Mouse (Mus musculus) heart, embryonic 15.5 days (tissue): ENCODE measurements around the gene Sec22b. TPM values are rescaled to one million over a fixed set of nuclear protein-coding genes. Genes with fewer than 3 reads are reported as not detected.

Source experiments
- ATAC-seq: fragments of 200-750 bp; cut with Nextera tagmentation; replicated peaks from 2 replicates; pipeline ENCODE4 v1.8.0; 2017; ENCODE audit warnings: low read depth, moderate TSS enrichment; ENCODE audit not compliant: insufficient number of reproducible peaks, insufficient read depth, low FRiP score
- H3K27ac ChIP-seq: fragments of 300-500 bp; sonication (generic); 2 replicates; pipeline ENCODE4 v1.5.1; 2015; ENCODE audit warnings: mild to moderate bottlenecking, inconsistent platforms
- H3K27me3 ChIP-seq: fragments of 300-500 bp; sonication (generic); 2 replicates; pipeline ENCODE4 v1.6.1; 2015; ENCODE audit warnings: inconsistent platforms
- H3K36me3 ChIP-seq: fragments of 300-500 bp; sonication (generic); 2 replicates; pipeline ENCODE4 v1.6.1; 2015; ENCODE audit warnings: mild to moderate bottlenecking, inconsistent platforms
- H3K4me1 ChIP-seq: fragments of 300-500 bp; sonication (generic); replicated peaks from 2 replicates; pipeline ENCODE4 v1.6.1; 2015; ENCODE audit warnings: inconsistent platforms
- H3K4me2 ChIP-seq: fragments of 300-500 bp; sonication (generic); 2 replicates; pipeline ENCODE4 v1.6.1; 2015; ENCODE audit warnings: inconsistent platforms, mild to moderate bottlenecking, moderate library complexity
- H3K4me3 ChIP-seq: fragments of 300-500 bp; sonication (generic); 2 replicates; pipeline ENCODE4 v1.5.1; 2015; ENCODE audit warnings: mild to moderate bottlenecking, inconsistent platforms
- H3K9ac ChIP-seq: fragments of 300-500 bp; sonication (generic); 2 replicates; pipeline ENCODE4 v1.6.1; 2015; ENCODE audit warnings: mild to moderate bottlenecking, inconsistent platforms
- H3K9me3 ChIP-seq: fragments of 300-500 bp; sonication (generic); replicated peaks from 2 replicates; pipeline ENCODE4 v1.6.1; 2016; ENCODE audit warnings: inconsistent platforms
- WGBS: fragments of 180-500 bp; shearing (Covaris S2); methylation state at CpG from one replicate; pipeline ENCODE4 v1.1.7; 2015; ENCODE audit warnings: mixed read lengths; 5-methylcytosine and 5-hydroxymethylcytosine counted together
- polyA plus RNA-seq: library from polyadenylated mRNA; unstranded; fragments of >200 nt; fragmentation: Nextera tagmentation; extraction: Ambion mirVana; gene quantifications from 2 replicates; pipeline ENCODE4 v1.2.1, GENCODE M21; 2015

The Sec22b gene
- polyA plus RNA-seq, 1 experiment from 2014 or later, result 98.1 TPM

DNA sequence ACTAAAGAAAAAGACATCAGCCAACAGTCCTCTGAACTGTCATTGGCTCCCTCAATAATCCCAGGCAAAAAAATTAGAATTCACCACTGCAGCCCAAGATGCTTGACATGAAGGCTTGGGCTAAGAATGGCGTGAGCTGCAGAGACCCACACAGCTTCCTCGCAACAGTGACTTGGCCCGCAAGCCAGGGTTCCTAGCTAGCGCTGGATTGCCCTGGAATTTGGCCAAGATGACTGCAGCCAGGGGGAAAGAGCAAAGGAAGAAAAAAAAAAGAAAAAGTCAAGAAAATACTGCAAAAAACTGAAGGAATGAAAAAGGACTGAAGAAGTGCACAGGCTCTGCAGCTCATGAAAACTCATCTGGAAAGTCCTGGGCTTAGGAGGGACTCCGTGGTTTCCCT lies 43.5 kb downstream of the Sec22b start:
- Histone ChIP-seq H3K9me3 (no peaks in the 10 kb centered on the region), H3K9ac (no peak overlapping the region), H3K27me3 (no peaks in the 10 kb centered on the region), H3K4me3 (no peak overlapping the region), H3K4me1 (peaks cover 34% of the 10 kb centered on the region), H3K4me2 (no peak overlapping the region), H3K27ac (no peak overlapping the region), H3K36me3 (no peaks in the 10 kb centered on the region)
- ATAC-seq, result no peak
- 33% methylated on average over 5 of the region's 5 CpGs for whole genome bisulfite sequencing

GRCm38 (mm10) chr3:97946439-97946838 lies 45.4 kb downstream of the Sec22b start:
- Histone ChIP-seq H3K4me1 (peaks cover 25% of the 10 kb centered on the region), H3K36me3 (no peaks in the 10 kb centered on the region)
- 35% methylated on average over 4 of the region's 4 CpGs for WGBS

DNA sequence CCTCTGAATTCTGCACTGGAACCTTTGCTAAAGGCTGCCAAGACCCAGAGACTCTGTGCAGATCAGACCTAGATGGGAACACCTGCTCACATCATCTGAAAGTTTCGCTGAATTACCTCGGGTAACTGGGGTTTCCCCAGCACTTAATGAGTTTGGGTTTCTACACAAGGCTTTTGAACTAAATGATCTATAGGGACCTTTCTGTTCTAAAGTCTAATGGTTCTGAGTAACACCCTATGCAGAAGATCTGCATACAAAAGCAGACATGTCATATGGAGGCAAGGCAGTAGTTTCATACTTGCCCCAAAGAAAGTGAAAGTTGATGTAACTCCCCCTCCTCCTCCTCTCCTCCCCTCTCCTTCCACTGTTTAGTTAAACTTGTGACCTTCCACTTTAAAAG lies 47.5 kb downstream of the Sec22b start:
- 87% methylated on average over 2 of the region's 2 CpGs for WGBS
- no peak overlapping the region for H3K4me3 ChIP-seq
- no peak overlapping the region for H3K27ac ChIP-seq
- H3K4me2 ChIP-seq, result no peak overlapping the region
- H3K36me3 ChIP-seq, result no peaks in the 10 kb centered on the region
- no peak for ATAC-seq
- H3K9ac ChIP-seq, result no peak overlapping the region
- H3K27me3 ChIP-seq, result no peaks in the 10 kb centered on the region
- H3K4me1 ChIP-seq, result peaks cover 12% of the 10 kb centered on the region
- no peaks in the 10 kb centered on the region for H3K9me3 ChIP-seq

More at GRCm38 (mm10) chr3:97946439-97946838, 45.4 kb downstream of the Sec22b start:
- H3K27ac ChIP-seq, result no peak overlapping the region
- no peaks in the 10 kb centered on the region for H3K27me3 ChIP-seq
- H3K9me3 ChIP-seq, result no peaks in the 10 kb centered on the region
- no peak overlapping the region for H3K9ac ChIP-seq
- H3K4me3 ChIP-seq, result no peak overlapping the region
- H3K4me2 ChIP-seq, result no peak overlapping the region
- ATAC-seq, result 0 out of 2 replicates have a peak, but pooled peaks have one; percentile 53

- Histone ChIP-seq H3K27ac (no peak overlapping the region), H3K9me3 (no peaks in the 10 kb centered on the region), H3K9ac (no peak overlapping the region), H3K4me2 (no peak overlapping the region), H3K27me3 (no peaks in the 10 kb centered on the region), H3K36me3 (no peaks in the 10 kb centered on the region), H3K4me1 (peaks cover 6% of the 10 kb centered on the region; the same call in 1 of the 2 replicates), H3K4me3 (no peak overlapping the region)
- no peak for ATAC-seq
- WGBS, result 34% methylated on average over 5 of the region's 5 CpGs
Measured at GRCm38 (mm10) chr3:97949946-97950345, 49.0 kb downstream of the Sec22b start.

- no peak overlapping the region for H3K4me3 ChIP-seq
- no peaks in the 10 kb centered on the region for H3K36me3 ChIP-seq
- H3K4me1 ChIP-seq, result peaks cover 6% of the 10 kb centered on the region; the same call in 1 of the 2 replicates
- ATAC-seq, result no peak
- no peaks in the 10 kb centered on the region for H3K27me3 ChIP-seq
- H3K27ac ChIP-seq, result no peak overlapping the region
- no peaks in the 10 kb centered on the region for H3K9me3 ChIP-seq
- H3K4me2 ChIP-seq, result no peak overlapping the region
- 87% methylated on average over 3 of the region's 3 CpGs for WGBS
- H3K9ac ChIP-seq, result no peak overlapping the region
Measured at GRCm38 (mm10) chr3:97951134-97951533, 50.1 kb downstream of the Sec22b start.

DNA sequence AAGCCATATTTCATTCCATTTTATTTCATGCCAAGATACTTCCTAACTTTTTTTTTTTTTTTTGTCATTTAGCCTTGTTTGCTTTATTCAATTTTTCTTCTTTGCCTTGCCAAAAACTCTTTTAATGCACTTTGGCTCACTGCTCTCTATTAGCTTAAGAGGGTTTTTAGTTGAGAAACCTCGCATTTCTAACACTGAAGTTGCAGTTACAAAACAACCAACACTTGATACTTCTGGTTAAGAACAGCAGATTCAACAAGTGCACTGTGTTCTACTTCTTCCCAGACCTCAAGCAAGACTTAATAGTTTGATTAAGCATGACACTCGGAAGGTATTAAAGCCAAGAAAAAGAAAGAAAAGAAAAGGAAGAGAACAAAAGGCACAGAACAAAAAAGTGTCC lies 52.2 kb downstream of the Sec22b start:
- Histone ChIP-seq H3K36me3 (no peaks in the 10 kb centered on the region), H3K4me1 (no peaks in the 10 kb centered on the region), H3K27ac (no peak overlapping the region), H3K9me3 (no peaks in the 10 kb centered on the region), H3K4me3 (no peak overlapping the region), H3K27me3 (0 out of 2 replicates have a peak, but pooled peaks cover 2% of the 10 kb centered on the region), H3K4me2 (no peak overlapping the region), H3K9ac (no peak overlapping the region)
- ATAC-seq, result no peak
- 79% methylated on average over 2 of the region's 2 CpGs for WGBS

DNA sequence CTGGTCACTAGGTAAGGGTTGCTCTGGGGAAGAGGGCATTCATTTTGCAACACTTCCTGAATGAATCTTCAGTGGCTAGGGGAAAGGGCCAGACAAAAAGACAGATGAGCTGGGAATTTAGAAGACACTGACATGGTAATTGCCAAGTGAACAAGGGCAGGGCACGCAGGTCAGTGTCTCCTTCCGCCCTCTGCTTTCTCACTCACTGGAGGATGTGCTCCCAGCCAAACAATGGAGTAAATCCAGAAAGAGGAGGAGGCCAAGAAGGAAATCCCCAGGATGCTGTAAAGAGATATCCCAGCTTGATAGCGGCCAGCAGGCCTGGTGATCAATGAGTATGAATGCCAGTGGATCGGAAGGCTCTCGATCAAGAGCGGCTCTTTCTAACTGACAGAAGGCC lies 55.3 kb downstream of the Sec22b start:
- no peaks in the 10 kb centered on the region for H3K36me3 ChIP-seq
- H3K9ac ChIP-seq, result no peak overlapping the region
- 0 out of 2 replicates have a peak, but pooled peaks cover 2% of the 10 kb centered on the region for H3K27me3 ChIP-seq
- H3K4me2 ChIP-seq, result no peak overlapping the region
- H3K4me3 ChIP-seq, result no peak overlapping the region
- no peak overlapping the region for H3K27ac ChIP-seq
- no peaks in the 10 kb centered on the region for H3K9me3 ChIP-seq
- WGBS, result 63% methylated on average over 6 of the region's 6 CpGs
- no peaks in the 10 kb centered on the region for H3K4me1 ChIP-seq
- ATAC-seq, result no peak

DNA sequence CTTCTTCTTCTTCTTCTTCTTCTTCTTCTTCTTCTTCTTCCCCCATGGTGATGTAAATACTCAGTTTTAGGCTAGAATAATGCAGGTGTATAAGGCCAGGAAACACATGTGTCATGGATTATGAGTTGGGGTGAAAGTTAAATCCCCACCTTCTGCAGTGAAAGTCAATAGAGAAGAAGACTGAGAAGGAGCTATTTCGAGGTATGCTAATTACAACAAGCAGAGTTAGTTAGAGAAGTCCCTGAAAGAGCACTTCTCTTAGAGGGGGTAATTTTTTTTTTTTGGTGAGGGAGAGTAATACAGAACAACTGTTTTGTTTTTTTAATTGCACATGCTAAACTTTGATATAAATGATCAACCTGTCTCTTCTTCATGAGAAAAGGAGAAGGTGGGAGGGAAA lies 55.9 kb downstream of the Sec22b start:
- no peak overlapping the region for H3K4me3 ChIP-seq
- no peak overlapping the region for H3K27ac ChIP-seq
- no peak for ATAC-seq
- H3K9ac ChIP-seq, result no peak overlapping the region
- 71% methylated on average over 1 of the region's 1 CpGs for WGBS
- 0 out of 2 replicates have a peak, but pooled peaks cover 2% of the 10 kb centered on the region for H3K27me3 ChIP-seq
- H3K4me2 ChIP-seq, result no peak overlapping the region
- H3K4me1 ChIP-seq, result no peaks in the 10 kb centered on the region
- no peaks in the 10 kb centered on the region for H3K9me3 ChIP-seq
- no peaks in the 10 kb centered on the region for H3K36me3 ChIP-seq

GRCm38 (mm10) chr3:97960783-97961594 lies 60.0 kb downstream of the Sec22b start:
- no peak overlapping the region for H3K27ac ChIP-seq
- peaks cover 10% of the 10 kb centered on the region; the same call in 1 of the 2 replicates for H3K4me1 ChIP-seq
- H3K27me3 ChIP-seq, result 0 out of 2 replicates have a peak, but pooled peaks cover 2% of the 10 kb centered on the region
- no peak overlapping the region for H3K4me2 ChIP-seq
- no peaks in the 10 kb centered on the region for H3K36me3 ChIP-seq
- no peaks in the 10 kb centered on the region for H3K9me3 ChIP-seq
- H3K9ac ChIP-seq, result no peak overlapping the region
- ATAC-seq, result no peak
- WGBS, result 71% methylated on average over 14 of the region's 14 CpGs
- no peak overlapping the region for H3K4me3 ChIP-seq

DNA sequence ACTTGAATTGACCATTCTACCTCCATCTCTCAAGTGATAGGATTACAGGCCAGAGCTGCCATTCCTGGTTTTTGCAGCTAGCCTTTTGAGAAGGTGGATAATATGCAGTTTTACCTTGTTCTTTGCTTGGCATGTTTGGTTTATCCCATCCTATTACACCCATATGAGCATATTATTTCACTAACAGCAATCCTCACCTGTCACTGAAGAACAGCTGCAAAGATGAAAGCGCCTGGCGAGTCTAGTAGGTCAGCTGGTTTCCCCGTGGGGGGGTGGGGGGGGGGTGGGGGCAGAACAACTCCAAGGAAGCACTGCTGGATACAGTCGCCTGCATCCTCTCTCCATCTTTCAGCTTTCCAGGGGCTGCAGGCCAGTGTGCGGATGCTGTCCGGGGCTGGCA lies 61.0 kb downstream of the Sec22b start:
- H3K36me3 ChIP-seq, result no peaks in the 10 kb centered on the region
- H3K9ac ChIP-seq, result no peak overlapping the region
- H3K4me2 ChIP-seq, result no peak overlapping the region
- peaks cover 10% of the 10 kb centered on the region; the same call in 1 of the 2 replicates for H3K4me1 ChIP-seq
- no peak overlapping the region for H3K4me3 ChIP-seq
- 0 out of 2 replicates have a peak, but pooled peaks cover 2% of the 10 kb centered on the region for H3K27me3 ChIP-seq
- ATAC-seq, result no peak
- WGBS, result 71% methylated on average over 6 of the region's 6 CpGs
- H3K27ac ChIP-seq, result no peak overlapping the region
- H3K9me3 ChIP-seq, result no peaks in the 10 kb centered on the region

GRCm38 (mm10) chr3:97964878-97965353 lies 63.9 kb downstream of the Sec22b start:
- WGBS, result 34% methylated on average over 14 of the region's 14 CpGs
- Histone ChIP-seq H3K27ac (no peak overlapping the region), H3K9me3 (no peaks in the 10 kb centered on the region), H3K9ac (no peak overlapping the region; the same call in 1 of the 2 replicates), H3K4me1 (peaks cover 10% of the 10 kb centered on the region; the same call in 1 of the 2 replicates), H3K36me3 (no peaks in the 10 kb centered on the region), H3K27me3 (0 out of 2 replicates have a peak, but pooled peaks cover 4% of the 10 kb centered on the region), H3K4me3 (no peak overlapping the region), H3K4me2 (peak overlapping the region; percentile 34; the same call in 1 of the 2 replicates)
- ATAC-seq, result no peak
